Mouse (Mus musculus): ENCODE results near the gene Trmu. TPM values are rescaled to one million over a fixed set of nuclear protein-coding genes. Genes with fewer than 3 reads are reported as not detected.

Gene Trmu
- polyA plus RNA-seq (2012; ENCODE audit: insufficient read depth, low replicate concordance) = 9.6 and 26.5 TPM in 2 replicates

- Histone ChIP-seq H3K4me3 (replicated peaks) (peak within 1 kb of the TSS; percentile 91), H3K27me3 (replicated peaks) (no peaks in the 10 kb centered on the region), H3K4me1 (peaks cover 24% of the 10 kb centered on the region), H3K9me3 (no peaks in the 10 kb centered on the region), H3K36me3 (replicated peaks; ENCODE audit: low read length) (peaks cover 59% of the 10 kb centered on the region)
- TF ChIP-seq FLI1 (IDR thresholded peaks at IDR 0.05; ENCODE audit: low read length) (no peak), GATA1 (IDR thresholded peaks at IDR 0.05; ENCODE audit: borderline replicate concordance, low read length) (no peak)
Observed at GRCm38 (mm10) chr15:85878848-85879497, at the start of gene Trmu. Gene Trmu, plus strand, starts transcription at chr15:85879312.

- H3K4me3 ChIP-seq (replicated peaks) = no peak overlapping the region
- H3K36me3 ChIP-seq (replicated peaks; ENCODE audit: low read length) = no peaks in the 10 kb centered on the region
- no peaks in the 10 kb centered on the region for H3K9me3 ChIP-seq
- peaks cover 16% of the 10 kb centered on the region for H3K4me1 ChIP-seq
- TF ChIP-seq FLI1 (IDR thresholded peaks at IDR 0.05; ENCODE audit: low read length) (no peak), GATA1 (IDR thresholded peaks at IDR 0.05; ENCODE audit: borderline replicate concordance, low read length) (no peak)
- H3K27me3 ChIP-seq (replicated peaks) = peaks cover 26% of the 10 kb centered on the region
Observed at GRCm38 (mm10) chr15:85829470-85829869, 49.6 kb upstream of the Trmu start.

DNA sequence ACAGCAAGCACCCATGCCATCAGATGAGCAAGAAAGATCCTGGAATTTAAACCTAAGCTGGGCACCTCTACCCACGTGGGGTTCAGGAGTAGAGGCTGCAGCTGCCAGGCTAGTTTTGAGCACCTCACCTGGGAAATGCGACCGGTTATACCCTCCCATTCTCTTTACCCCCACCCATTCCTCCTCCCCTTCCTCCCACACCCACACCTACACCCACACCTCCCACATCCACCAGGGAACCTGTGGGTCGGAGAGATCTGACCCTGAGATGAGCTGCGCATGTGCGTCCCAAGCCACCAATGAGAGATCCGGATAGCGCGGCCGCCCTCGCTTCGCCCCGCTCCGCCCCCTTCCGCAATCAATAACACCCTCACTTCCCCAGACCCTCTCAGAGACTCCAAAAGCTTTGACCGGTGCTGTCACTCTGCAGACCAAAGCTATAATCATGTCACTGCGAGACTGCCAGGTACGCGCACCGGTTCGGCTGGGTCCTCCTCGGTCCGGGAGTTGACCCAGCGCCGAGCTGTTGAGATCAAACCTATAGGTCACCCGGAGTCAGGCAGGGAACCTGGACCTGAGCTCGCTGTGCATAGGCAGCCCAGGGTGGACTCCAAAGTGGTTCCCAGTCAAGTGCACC, 47.0 kb upstream of the Trmu start, which contains the start of gene Ttc38:
Gene Ttc38 (plus strand): TSS at position 353 of the 637 bp plus-strand sequence.
- peaks cover 16% of the 10 kb centered on the region for H3K4me1 ChIP-seq
- H3K4me3 ChIP-seq (replicated peaks) = peak within 1 kb of the TSS; percentile 92
- no peak for TF ChIP-seq GATA1 (IDR thresholded peaks at IDR 0.05; ENCODE audit: borderline replicate concordance, low read length)
- no peak for TF ChIP-seq FLI1 (IDR thresholded peaks at IDR 0.05; ENCODE audit: low read length)
- H3K27me3 ChIP-seq (replicated peaks) = peaks cover 22% of the 10 kb centered on the region
- H3K36me3 ChIP-seq (replicated peaks; ENCODE audit: low read length) = peaks cover 9% of the 10 kb centered on the region
- 0 out of 2 replicates have a peak, but pooled peaks cover 4% of the 10 kb centered on the region for H3K9me3 ChIP-seq

GRCm38 (mm10) chr15:85832599-85832998, 46.5 kb upstream of the Trmu start:
- Histone ChIP-seq H3K36me3 (replicated peaks; ENCODE audit: low read length) (peaks cover 9% of the 10 kb centered on the region), H3K27me3 (replicated peaks) (peaks cover 19% of the 10 kb centered on the region), H3K9me3 (0 out of 2 replicates have a peak, but pooled peaks cover 4% of the 10 kb centered on the region), H3K4me1 (peaks cover 16% of the 10 kb centered on the region), H3K4me3 (replicated peaks) (peak overlapping the region; percentile 92)
- TF ChIP-seq FLI1 (IDR thresholded peaks at IDR 0.05; ENCODE audit: low read length) = no peak
- TF ChIP-seq GATA1 (IDR thresholded peaks at IDR 0.05; ENCODE audit: borderline replicate concordance, low read length) = no peak

GRCm38 (mm10) chr15:85835335-85835734, 43.8 kb upstream of the Trmu start:
- TF ChIP-seq GATA1 (IDR thresholded peaks at IDR 0.05; ENCODE audit: borderline replicate concordance, low read length) = no peak
- no peak for TF ChIP-seq FLI1 (IDR thresholded peaks at IDR 0.05; ENCODE audit: low read length)
- Histone ChIP-seq H3K27me3 (replicated peaks) (peaks cover 5% of the 10 kb centered on the region), H3K9me3 (0 out of 2 replicates have a peak, but pooled peaks cover 4% of the 10 kb centered on the region), H3K4me3 (replicated peaks) (no peak overlapping the region), H3K36me3 (replicated peaks; ENCODE audit: low read length) (peaks cover 9% of the 10 kb centered on the region), H3K4me1 (peaks cover 16% of the 10 kb centered on the region)

DNA sequence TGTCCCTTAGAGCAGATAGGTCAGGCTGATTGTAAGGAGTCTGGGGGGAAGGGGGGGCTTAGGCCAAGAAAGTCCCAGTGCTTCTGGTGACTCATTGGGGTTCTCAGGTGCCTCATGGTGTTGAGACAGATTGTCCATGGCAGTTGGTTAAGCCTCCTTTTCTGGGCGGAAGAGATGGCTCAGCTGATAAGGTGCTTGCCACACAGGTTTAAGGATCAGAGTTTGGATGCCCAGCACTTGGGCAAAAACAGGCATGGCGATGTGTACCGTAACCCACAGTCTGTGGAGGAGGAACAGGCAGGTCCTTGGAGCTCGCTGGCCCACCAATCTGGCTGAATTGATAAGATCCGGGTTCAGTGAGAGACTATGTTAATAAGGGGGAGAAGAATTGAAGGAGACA, 42.2 kb upstream of the Trmu start:
- H3K36me3 ChIP-seq (replicated peaks; ENCODE audit: low read length) = peaks cover 9% of the 10 kb centered on the region
- H3K27me3 ChIP-seq (replicated peaks) = peaks cover 2% of the 10 kb centered on the region
- H3K4me1 ChIP-seq = peaks cover 10% of the 10 kb centered on the region
- no peak overlapping the region for H3K4me3 ChIP-seq (replicated peaks)
- 0 out of 2 replicates have a peak, but pooled peaks cover 4% of the 10 kb centered on the region for H3K9me3 ChIP-seq
- TF ChIP-seq GATA1 (IDR thresholded peaks at IDR 0.05; ENCODE audit: borderline replicate concordance, low read length) (no peak), FLI1 (IDR thresholded peaks at IDR 0.05; ENCODE audit: low read length) (no peak)

- no peak overlapping the region for H3K4me3 ChIP-seq (replicated peaks)
- TF ChIP-seq FLI1 (IDR thresholded peaks at IDR 0.05; ENCODE audit: low read length) = no peak
- no peak for TF ChIP-seq GATA1 (IDR thresholded peaks at IDR 0.05; ENCODE audit: borderline replicate concordance, low read length)
Observed at GRCm38 (mm10) chr15:85840983-85841382, 38.1 kb upstream of the Trmu start.

DNA sequence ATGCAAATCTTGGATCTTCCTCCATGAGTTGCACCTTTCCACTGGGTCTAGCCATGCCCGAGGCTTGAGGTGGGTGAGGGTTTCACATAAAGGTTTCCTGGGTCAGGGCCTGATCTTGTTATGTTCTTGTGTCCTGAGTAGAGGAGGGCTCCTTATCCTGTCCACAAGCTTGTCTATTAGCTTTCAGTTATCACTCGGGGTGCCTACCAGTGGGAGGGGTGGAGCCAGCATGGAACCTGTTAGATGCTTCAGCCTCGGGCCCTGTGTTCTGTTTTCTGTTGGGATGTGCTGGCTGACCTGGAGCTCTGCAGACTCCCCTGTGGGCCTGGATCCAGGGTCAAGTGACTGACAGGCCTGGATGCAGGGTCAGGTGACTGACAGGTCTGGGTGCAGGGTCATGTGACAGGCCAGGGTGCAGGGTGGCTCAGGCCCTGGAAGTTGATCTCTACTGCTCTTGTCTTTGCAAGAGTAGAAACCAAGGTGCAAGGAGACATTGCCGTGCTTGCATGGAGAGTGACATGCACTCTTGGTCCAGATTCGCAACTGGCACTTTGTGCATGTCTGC, 37.2 kb upstream of the Trmu start:
- Histone ChIP-seq H3K9me3 (peaks cover 4% of the 10 kb centered on the region; the same call in 1 of the 2 replicates), H3K4me1 (no peaks in the 10 kb centered on the region), H3K4me3 (replicated peaks) (no peak overlapping the region), H3K27me3 (replicated peaks) (peaks cover 19% of the 10 kb centered on the region), H3K36me3 (replicated peaks; ENCODE audit: low read length) (no peaks in the 10 kb centered on the region)
- no peak for TF ChIP-seq FLI1 (IDR thresholded peaks at IDR 0.05; ENCODE audit: low read length)
- TF ChIP-seq GATA1 (IDR thresholded peaks at IDR 0.05; ENCODE audit: borderline replicate concordance, low read length) = no peak

More at GRCm38 (mm10) chr15:85840983-85841382, 38.1 kb upstream of the Trmu start:
- H3K27me3 ChIP-seq (replicated peaks) = peaks cover 18% of the 10 kb centered on the region
- peaks cover 3% of the 10 kb centered on the region for H3K36me3 ChIP-seq (replicated peaks; ENCODE audit: low read length)
- 0 out of 2 replicates have a peak, but pooled peaks cover under 1% of the 10 kb centered on the region for H3K9me3 ChIP-seq
- no peaks in the 10 kb centered on the region for H3K4me1 ChIP-seq

GRCm38 (mm10) chr15:85845071-85845470, 34.0 kb upstream of the Trmu start:
- Histone ChIP-seq H3K4me3 (replicated peaks) (no peak overlapping the region), H3K4me1 (no peaks in the 10 kb centered on the region), H3K27me3 (replicated peaks) (peaks cover 21% of the 10 kb centered on the region), H3K36me3 (replicated peaks; ENCODE audit: low read length) (no peaks in the 10 kb centered on the region), H3K9me3 (peaks cover 4% of the 10 kb centered on the region; the same call in 1 of the 2 replicates)
- TF ChIP-seq GATA1 (IDR thresholded peaks at IDR 0.05; ENCODE audit: borderline replicate concordance, low read length) = no peak
- TF ChIP-seq FLI1 (IDR thresholded peaks at IDR 0.05; ENCODE audit: low read length) = no peak

All from megakaryocyte, embryonic 14.5 days (primary cell).